Mouse (Mus musculus) heart, embryonic 15.5 days (tissue): ENCODE results near the gene Kif3c. TPM values are rescaled to one million over a fixed set of nuclear protein-coding genes. Genes with fewer than 3 reads are reported as not detected.
A peak's percentile ranks its signal among the peaks of the same experiment; 100 is the strongest.
"Not testable (repeated sequence)": the region's sequence is repeated elsewhere in the genome, so short reads cannot be mapped to it uniquely, and the experiment has no call there.

Experiments used
- ATAC-seq: fragments of 200-750 bp; cut with Nextera tagmentation; replicated peaks from 2 replicates; pipeline ENCODE4 v1.8.0; 2017; ENCODE audit warnings: low read depth, moderate TSS enrichment; ENCODE audit not compliant: insufficient number of reproducible peaks, insufficient read depth, low FRiP score
- H3K27ac ChIP-seq: fragments of 300-500 bp; sonication (generic); 2 replicates; pipeline ENCODE4 v1.5.1; 2015; ENCODE audit warnings: mild to moderate bottlenecking, inconsistent platforms
- H3K27me3 ChIP-seq: fragments of 300-500 bp; sonication (generic); 2 replicates; pipeline ENCODE4 v1.6.1; 2015; ENCODE audit warnings: inconsistent platforms
- H3K36me3 ChIP-seq: fragments of 300-500 bp; sonication (generic); 2 replicates; pipeline ENCODE4 v1.6.1; 2015; ENCODE audit warnings: mild to moderate bottlenecking, inconsistent platforms
- H3K4me1 ChIP-seq: fragments of 300-500 bp; sonication (generic); replicated peaks from 2 replicates; pipeline ENCODE4 v1.6.1; 2015; ENCODE audit warnings: inconsistent platforms
- H3K4me2 ChIP-seq: fragments of 300-500 bp; sonication (generic); 2 replicates; pipeline ENCODE4 v1.6.1; 2015; ENCODE audit warnings: inconsistent platforms, mild to moderate bottlenecking, moderate library complexity
- H3K4me3 ChIP-seq: fragments of 300-500 bp; sonication (generic); 2 replicates; pipeline ENCODE4 v1.5.1; 2015; ENCODE audit warnings: mild to moderate bottlenecking, inconsistent platforms
- H3K9ac ChIP-seq: fragments of 300-500 bp; sonication (generic); 2 replicates; pipeline ENCODE4 v1.6.1; 2015; ENCODE audit warnings: mild to moderate bottlenecking, inconsistent platforms
- H3K9me3 ChIP-seq: fragments of 300-500 bp; sonication (generic); replicated peaks from 2 replicates; pipeline ENCODE4 v1.6.1; 2016; ENCODE audit warnings: inconsistent platforms
- WGBS: fragments of 180-500 bp; shearing (Covaris S2); methylation state at CpG from one replicate; pipeline ENCODE4 v1.1.7; 2015; ENCODE audit warnings: mixed read lengths; 5-methylcytosine and 5-hydroxymethylcytosine counted together
- polyA plus RNA-seq: library from polyadenylated mRNA; unstranded; fragments of >200 nt; fragmentation: Nextera tagmentation; extraction: Ambion mirVana; gene quantifications from 2 replicates; pipeline ENCODE4 v1.2.1, GENCODE M21; 2015

Kif3c gene
- polyA plus RNA-seq, 1 experiment from 2014 or later: 4.6 TPM

DNA sequence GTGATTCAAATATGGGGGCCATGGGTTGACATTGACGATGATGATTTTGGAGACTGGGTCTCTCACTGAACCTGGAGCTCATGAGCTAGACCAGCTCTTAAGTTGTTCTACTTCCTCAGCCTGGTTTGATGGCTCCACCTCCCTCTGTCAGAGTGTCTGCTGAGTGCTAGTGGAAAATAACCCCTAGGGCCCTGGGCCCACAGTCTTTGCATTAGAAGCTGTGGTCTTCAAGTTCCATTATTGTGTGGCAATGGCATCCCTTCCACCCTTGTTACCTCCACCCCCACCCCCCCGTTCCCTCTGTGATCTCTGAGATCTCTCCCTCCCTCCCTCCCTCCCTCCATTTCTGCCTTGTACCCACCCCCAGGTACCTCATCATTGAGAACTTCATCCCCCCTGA lies 25.1 kb downstream of the Kif3c start:
- Histone ChIP-seq H3K4me3 (no peak overlapping the region), H3K4me2 (no peak overlapping the region), H3K36me3 (peaks cover 9% of the 10 kb centered on the region; the same call in 1 of the 2 replicates), H3K9me3 (no peaks in the 10 kb centered on the region), H3K4me1 (peaks cover 6% of the 10 kb centered on the region), H3K27me3 (no peaks in the 10 kb centered on the region), H3K9ac (no peak overlapping the region), H3K27ac (no peak overlapping the region)
- no peak for ATAC-seq
- 79% methylated on average over 2 of the region's 2 CpGs for WGBS

GRCm38 (mm10) chr12:3390577-3391262 lies 25.8 kb downstream of the Kif3c start:
- H3K4me2 ChIP-seq: no peak overlapping the region
- H3K4me1 ChIP-seq: peaks cover 5% of the 10 kb centered on the region
- 29% methylated on average over 12 of the region's 12 CpGs for WGBS
- no peak overlapping the region for H3K4me3 ChIP-seq
- no peak overlapping the region for H3K27ac ChIP-seq
- H3K27me3 ChIP-seq: no peaks in the 10 kb centered on the region
- H3K9ac ChIP-seq: no peak overlapping the region
- H3K9me3 ChIP-seq: no peaks in the 10 kb centered on the region
- peaks cover 9% of the 10 kb centered on the region; the same call in 1 of the 2 replicates for H3K36me3 ChIP-seq
- ATAC-seq: peak; percentile 51; the same call in 1 of the 2 replicates

GRCm38 (mm10) chr12:3391276-3391675 lies 26.3 kb downstream of the Kif3c start:
- no peaks in the 10 kb centered on the region; the same call in 1 of the 2 replicates for H3K4me1 ChIP-seq
- H3K9ac ChIP-seq: no peak overlapping the region
- peaks cover 9% of the 10 kb centered on the region; the same call in 1 of the 2 replicates for H3K36me3 ChIP-seq
- no peak overlapping the region for H3K4me2 ChIP-seq
- H3K9me3 ChIP-seq: no peaks in the 10 kb centered on the region
- H3K4me3 ChIP-seq: no peak overlapping the region
- no peaks in the 10 kb centered on the region for H3K27me3 ChIP-seq
- WGBS: 68% methylated on average over 1 of the region's 1 CpGs
- ATAC-seq: no peak
- H3K27ac ChIP-seq: no peak overlapping the region

DNA sequence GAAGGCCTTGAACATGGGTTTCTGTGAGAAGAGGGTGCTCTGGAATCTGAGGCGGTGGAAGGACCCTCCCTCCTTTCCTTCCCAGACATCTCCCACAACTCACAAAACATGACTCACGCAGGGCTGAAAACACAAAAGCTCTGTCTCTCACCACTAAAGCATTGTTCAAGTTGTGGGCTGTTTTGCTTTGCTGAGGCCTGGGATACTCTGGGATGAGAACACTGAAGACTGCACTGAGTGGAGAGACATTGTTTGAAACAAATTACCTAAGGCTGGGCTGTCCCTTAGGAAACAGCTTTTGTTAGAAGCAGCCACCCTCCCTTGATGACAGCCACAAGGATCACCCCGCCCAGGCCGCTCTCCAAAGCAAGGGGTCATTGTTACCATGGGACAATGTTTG lies 28.2 kb downstream of the Kif3c start:
- peaks cover 5% of the 10 kb centered on the region; the same call in 1 of the 2 replicates for H3K36me3 ChIP-seq
- no peak for ATAC-seq
- H3K27ac ChIP-seq: no peak overlapping the region; the same call in 1 of the 2 replicates
- no peak overlapping the region for H3K9ac ChIP-seq
- H3K4me1 ChIP-seq: no peaks in the 10 kb centered on the region; the same call in 1 of the 2 replicates
- H3K9me3 ChIP-seq: no peaks in the 10 kb centered on the region
- H3K4me2 ChIP-seq: no peak overlapping the region
- H3K4me3 ChIP-seq: no peak overlapping the region
- WGBS: 55% methylated on average over 4 of the region's 4 CpGs
- no peaks in the 10 kb centered on the region for H3K27me3 ChIP-seq

DNA sequence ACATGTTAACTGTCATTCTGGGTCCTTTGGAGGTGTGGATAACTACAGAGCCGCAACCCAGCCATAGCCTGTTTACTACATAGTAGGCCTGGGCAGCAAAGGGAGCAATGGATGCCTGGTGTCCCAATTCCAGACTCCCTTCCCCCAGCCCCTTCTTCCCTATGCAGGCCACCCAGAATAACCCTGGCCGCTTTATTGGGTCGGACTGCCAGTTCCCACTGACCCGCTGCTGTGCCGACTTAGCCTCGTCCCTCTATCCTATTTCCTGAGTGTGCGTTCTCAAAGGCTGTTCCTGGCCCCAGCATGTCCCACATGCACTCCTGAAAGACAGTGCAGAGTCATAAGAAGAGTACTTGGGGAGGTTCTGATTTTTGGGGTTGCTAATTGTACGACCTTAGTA lies 32.0 kb downstream of the Kif3c start:
- no peaks in the 10 kb centered on the region for H3K9me3 ChIP-seq
- no peak overlapping the region for H3K4me2 ChIP-seq
- no peak overlapping the region for H3K27ac ChIP-seq
- no peak overlapping the region for H3K9ac ChIP-seq
- no peaks in the 10 kb centered on the region for H3K27me3 ChIP-seq
- 80% methylated on average over 8 of the region's 8 CpGs for WGBS
- H3K4me3 ChIP-seq: no peak overlapping the region
- H3K36me3 ChIP-seq: no peaks in the 10 kb centered on the region; the same call in 1 of the 2 replicates
- H3K4me1 ChIP-seq: no peaks in the 10 kb centered on the region; the same call in 1 of the 2 replicates
- ATAC-seq: no peak

- not testable (repeated sequence) for H3K4me1 ChIP-seq, H3K27me3 ChIP-seq, H3K27ac ChIP-seq, ATAC-seq, H3K4me2 ChIP-seq, H3K4me3 ChIP-seq, H3K9me3 ChIP-seq, H3K9ac ChIP-seq
- H3K36me3 ChIP-seq: peaks cover 17% of the 10 kb centered on the region
- 85% methylated on average over 3 of the region's 3 CpGs for WGBS
Measured at GRCm38 (mm10) chr12:3405662-3406061, 40.7 kb downstream of the Kif3c start.

GRCm38 (mm10) chr12:3406585-3406984 lies 41.7 kb downstream of the Kif3c start:
- no peaks in the 10 kb centered on the region for H3K27me3 ChIP-seq
- WGBS: 87% methylated on average over 6 of the region's 6 CpGs
- H3K4me1 ChIP-seq: no peaks in the 10 kb centered on the region
- H3K9me3 ChIP-seq: no peaks in the 10 kb centered on the region
- H3K36me3 ChIP-seq: peaks cover 17% of the 10 kb centered on the region
- H3K4me2 ChIP-seq: no peak overlapping the region
- H3K27ac ChIP-seq: no peak overlapping the region
- H3K9ac ChIP-seq: no peak overlapping the region
- H3K4me3 ChIP-seq: no peak overlapping the region
- no peak for ATAC-seq

DNA sequence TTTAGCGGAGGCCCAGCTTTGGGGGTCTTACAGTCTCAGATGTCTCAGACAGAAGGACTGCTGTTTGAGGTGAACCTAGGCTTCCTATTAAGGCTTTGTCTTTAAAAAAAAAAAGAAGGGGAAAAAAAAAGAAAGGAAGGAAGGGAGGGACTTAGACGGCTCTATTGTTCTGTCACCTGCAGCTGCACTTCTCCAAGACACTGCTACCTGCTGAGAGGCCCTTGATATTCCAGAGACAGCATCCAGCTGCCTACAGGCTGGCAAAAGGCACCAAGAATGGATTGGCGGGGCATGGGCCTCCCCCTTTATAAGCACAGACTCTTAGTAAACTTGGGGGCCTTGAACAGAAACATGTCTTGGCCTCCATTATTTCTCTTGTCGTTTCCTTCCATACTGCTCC lies 50.0 kb downstream of the Kif3c start:
- Histone ChIP-seq H3K9me3 (no peaks in the 10 kb centered on the region), H3K27ac (no peak overlapping the region), H3K4me2 (no peak overlapping the region), H3K27me3 (no peaks in the 10 kb centered on the region), H3K36me3 (no peaks in the 10 kb centered on the region), H3K4me1 (no peaks in the 10 kb centered on the region), H3K9ac (no peak overlapping the region), H3K4me3 (no peak overlapping the region)
- 85% methylated on average over 4 of the region's 4 CpGs for WGBS
- ATAC-seq: no peak

GRCm38 (mm10) chr12:3418761-3419160 lies 53.8 kb downstream of the Kif3c start:
- WGBS: 84% methylated on average over 3 of the region's 3 CpGs
- Histone ChIP-seq H3K9ac (no peak overlapping the region), H3K27ac (no peak overlapping the region), H3K4me2 (no peak overlapping the region), H3K36me3 (no peaks in the 10 kb centered on the region), H3K4me1 (no peaks in the 10 kb centered on the region), H3K27me3 (no peaks in the 10 kb centered on the region), H3K9me3 (no peaks in the 10 kb centered on the region), H3K4me3 (no peak overlapping the region)
- no peak for ATAC-seq

- H3K9ac ChIP-seq: no peak overlapping the region
- H3K4me3 ChIP-seq: no peak overlapping the region
- 89% methylated on average over 2 of the region's 2 CpGs for WGBS
- H3K36me3 ChIP-seq: no peaks in the 10 kb centered on the region
- H3K27ac ChIP-seq: no peak overlapping the region
- no peak for ATAC-seq
- peaks cover 13% of the 10 kb centered on the region for H3K4me1 ChIP-seq
- no peak overlapping the region for H3K4me2 ChIP-seq
- H3K27me3 ChIP-seq: no peaks in the 10 kb centered on the region
- H3K9me3 ChIP-seq: no peaks in the 10 kb centered on the region
Measured at GRCm38 (mm10) chr12:3420519-3420918, 55.6 kb downstream of the Kif3c start.

GRCm38 (mm10) chr12:3422786-3423185 lies 57.9 kb downstream of the Kif3c start:
- H3K4me3 ChIP-seq: no peak overlapping the region
- no peaks in the 10 kb centered on the region for H3K27me3 ChIP-seq
- H3K4me2 ChIP-seq: no peak overlapping the region
- H3K9ac ChIP-seq: no peak overlapping the region
- ATAC-seq: no peak
- WGBS: 63% methylated on average over 1 of the region's 1 CpGs
- no peaks in the 10 kb centered on the region for H3K36me3 ChIP-seq
- no peak overlapping the region for H3K27ac ChIP-seq
- peaks cover 14% of the 10 kb centered on the region for H3K4me1 ChIP-seq
- no peaks in the 10 kb centered on the region for H3K9me3 ChIP-seq

DNA sequence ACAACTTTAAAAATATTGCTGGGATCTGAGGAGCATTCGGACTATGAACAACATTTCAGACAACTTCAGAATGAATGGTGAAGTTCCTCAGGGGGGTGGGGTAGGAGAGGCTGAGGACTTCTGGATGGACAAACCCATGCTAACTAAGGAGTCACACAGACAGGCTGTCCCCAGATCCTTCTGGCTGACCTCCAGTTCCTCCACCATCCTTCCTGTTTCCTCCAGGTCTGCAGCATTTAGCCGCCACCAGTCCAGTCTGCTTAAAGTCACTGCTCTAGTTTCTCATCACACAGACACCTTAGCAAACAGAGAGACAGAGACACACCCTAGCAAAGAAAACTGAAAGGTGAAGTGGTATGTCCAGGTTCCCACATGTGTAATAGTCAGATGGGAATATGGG lies 59.2 kb downstream of the Kif3c start:
- ATAC-seq: no peak
- Histone ChIP-seq H3K27ac (no peak overlapping the region), H3K9me3 (no peaks in the 10 kb centered on the region), H3K9ac (no peak overlapping the region), H3K36me3 (no peaks in the 10 kb centered on the region), H3K4me3 (no peak overlapping the region), H3K27me3 (no peaks in the 10 kb centered on the region), H3K4me2 (no peak overlapping the region), H3K4me1 (peaks cover 22% of the 10 kb centered on the region)
- WGBS: 80% methylated on average over 2 of the region's 2 CpGs
